Comparison of ENCODE assay signal across 13 mouse cellular contexts in the genomic region with DNA sequence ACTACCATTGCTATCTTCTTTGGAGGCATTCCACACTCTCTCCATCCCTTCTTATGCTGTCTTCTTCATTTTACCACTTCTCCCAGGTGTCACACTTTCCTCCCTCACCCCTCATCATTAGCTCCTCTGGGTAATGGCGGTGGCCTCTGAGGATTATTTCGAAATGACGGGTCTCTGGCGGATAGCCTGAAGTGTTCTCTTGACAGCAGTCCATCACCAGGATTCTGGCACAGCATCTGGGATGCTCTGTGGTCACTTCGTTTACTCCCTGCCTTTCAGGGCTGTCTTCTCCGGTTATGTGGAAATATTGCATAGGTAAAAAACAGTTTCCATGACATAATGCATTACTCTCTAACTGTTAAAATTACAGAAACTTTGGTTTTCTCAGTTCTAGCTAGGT.
"Had no signal": no experiment of that assay in that cellular context is flagged by ENCODE, and none has a peak within 500 bp of the region (broad histone marks: within the 10 kb centered on the region; RNA-seq: fewer than 3 reads in every experiment).

No protein-coding gene starts in this region.

- DNase-seq: cerebellum, adult 8-10 months; cerebellum, adult 9-11 months; cerebellum, postnatal 36 days; embryo, embryonic 11 days; forebrain, postnatal 0 days; gastrocnemius, adult 2 months; gastrocnemius, postnatal 10 days; gastrocnemius, postnatal 14 days; gastrocnemius, postnatal 25 days; gastrocnemius, postnatal 36 days; heart, adult 11 months; heart, adult 18-20 months; heart, adult 2 months had no signal
